Mouse (Mus musculus) bone marrow macrophage, adult 2 months (primary cell): ENCODE results near the gene Car6.

Source experiments
- CTCF ChIP-seq: IDR thresholded peaks from 2 replicates; pipeline ENCODE4 v1.5.1; 2012; ENCODE audit warnings: low read depth, mild to moderate bottlenecking, low read length, moderate library complexity
- POLR2A ChIP-seq: IDR thresholded peaks from 2 replicates; pipeline ENCODE4 v1.6.1; 2012; ENCODE audit warnings: mild to moderate bottlenecking, low read depth, low read length, borderline replicate concordance

DNA sequence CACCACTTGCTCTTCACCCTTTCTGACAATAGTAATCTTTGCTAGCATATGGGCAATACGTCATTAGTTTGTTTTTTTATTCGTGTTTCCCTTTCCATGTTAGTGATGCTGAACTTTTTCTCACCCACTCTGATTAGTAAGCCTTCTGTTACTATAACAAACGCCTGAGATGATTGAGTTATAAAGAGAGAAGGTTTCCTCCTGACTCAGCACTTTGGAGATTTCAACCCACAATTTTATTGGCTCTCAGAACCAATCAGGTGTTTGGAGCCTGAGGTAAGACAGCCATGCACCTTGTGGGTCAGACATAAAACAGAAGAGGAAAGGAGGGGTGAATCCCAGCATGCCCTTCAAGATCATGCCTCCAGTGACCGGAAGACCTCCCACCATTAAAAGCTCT, 22.7 kb upstream of the Car6 start:
- no peak for TF ChIP-seq POLR2A
- TF ChIP-seq CTCF: no peak
